Mouse (Mus musculus) forebrain, postnatal 0 days (tissue): ENCODE measurements around the gene Wdr37. TPM values are rescaled to one million over a fixed set of nuclear protein-coding genes. Genes with fewer than 3 reads are reported as not detected.
A peak's percentile ranks its signal among the peaks of the same experiment; 100 is the strongest.

Source experiments
- ATAC-seq: fragments of 200-750 bp; cut with Nextera tagmentation; 2 replicates; pipeline ENCODE4 v1.8.0; 2017; ENCODE audit warnings: mild to moderate bottlenecking, moderate library complexity
- DNase-seq: peaks from one replicate; pipeline ENCODE4 v3.0.0-alpha.2; 2015
- H3K27ac ChIP-seq: fragments of 300-500 bp; sonication (generic); 2 replicates; pipeline ENCODE4 v1.5.1; 2014; ENCODE audit warnings: low read depth, mild to moderate bottlenecking, antibody characterized with exemption, low read length, moderate library complexity, mixed read lengths
- H3K27me3 ChIP-seq: fragments of 300-500 bp; sonication (generic); 2 replicates; pipeline ENCODE4 v1.6.1; 2014; ENCODE audit warnings: mild to moderate bottlenecking, low read length, mixed read lengths; ENCODE audit not compliant: insufficient read depth
- H3K36me3 ChIP-seq: fragments of 300-500 bp; sonication (generic); 2 replicates; pipeline ENCODE4 v1.6.1; 2014; ENCODE audit warnings: mild to moderate bottlenecking, moderate library complexity; ENCODE audit not compliant: insufficient read depth
- H3K4me1 ChIP-seq: fragments of 300-500 bp; sonication (generic); 2 replicates; pipeline ENCODE4 v1.6.1; 2014; ENCODE audit warnings: antibody characterized with exemption; ENCODE audit not compliant: insufficient read depth
- H3K4me2 ChIP-seq: fragments of 300-500 bp; sonication (generic); 2 replicates; pipeline ENCODE4 v1.6.1; 2014; ENCODE audit warnings: low read depth, mild to moderate bottlenecking, moderate library complexity
- H3K4me3 ChIP-seq: fragments of 300-500 bp; sonication (generic); 2 replicates; pipeline ENCODE4 v1.5.1; 2014; ENCODE audit warnings: low read depth, low read length, mixed read lengths
- H3K9ac ChIP-seq: fragments of 300-500 bp; sonication (generic); 2 replicates; pipeline ENCODE4 v1.6.1; 2014; ENCODE audit warnings: mild to moderate bottlenecking
- H3K9me3 ChIP-seq: fragments of 300-500 bp; sonication (generic); 2 replicates; pipeline ENCODE4 v1.6.1; 2016; ENCODE audit warnings: low read length
- CTCF ChIP-seq: sonication (generic); IDR thresholded peaks from 2 replicates; pipeline ENCODE4 v1.5.1; 2016; ENCODE audit warnings: antibody characterized with exemption, control low read depth, low read depth
- WGBS: fragments of 180-500 bp; shearing (Covaris S2); extraction: QIAGEN DNeasy Blood & Tissue Kit; methylation state at CpG from one replicate; pipeline ENCODE4 v1.1.7; 2014; 5-methylcytosine and 5-hydroxymethylcytosine counted together
- polyA plus RNA-seq: library from polyadenylated mRNA; unstranded; fragments of >200 nt; fragmentation: Nextera tagmentation; extraction: Ambion mirVana; gene quantifications from 2 replicates; pipeline ENCODE4 v1.2.1, GENCODE M21; 2015
- total RNA-seq: library from RNA; depleted of rRNA; stranded (reverse); fragments of >200 nt; gene quantifications from 2 replicates; pipeline ENCODE4 v1.2.3, GENCODE M21; 2014

Gene Wdr37
- total and polyA plus RNA-seq, 2 experiments from 2014 or later, result 32.5 to 75.9 TPM

GRCm38 (mm10) chr13:8829784-8830183 lies 41.9 kb downstream of the Wdr37 start:
- no peak overlapping the region for H3K4me2 ChIP-seq
- no peak overlapping the region for H3K4me3 ChIP-seq
- H3K9me3 ChIP-seq, result no peaks in the 10 kb centered on the region
- peaks cover 26% of the 10 kb centered on the region for H3K36me3 ChIP-seq
- no peaks in the 10 kb centered on the region; the same call in 1 of the 2 replicates for H3K27me3 ChIP-seq
- H3K9ac ChIP-seq, result no peak overlapping the region
- peak; percentile 8 for DNase-seq
- WGBS, result 18% methylated on average over 5 of the region's 5 CpGs
- H3K27ac ChIP-seq, result no peak overlapping the region
- no peak for TF ChIP-seq CTCF
- peak; percentile 67 for ATAC-seq
- no peaks in the 10 kb centered on the region for H3K4me1 ChIP-seq

GRCm38 (mm10) chr13:8828946-8829345 lies 42.8 kb downstream of the Wdr37 start:
- H3K4me2 ChIP-seq, result no peak overlapping the region
- 92% methylated on average over 1 of the region's 1 CpGs for WGBS
- H3K9me3 ChIP-seq, result no peaks in the 10 kb centered on the region
- TF ChIP-seq CTCF, result no peak
- H3K4me3 ChIP-seq, result no peak overlapping the region
- ATAC-seq (no peak), DNase-seq (no peak)
- H3K4me1 ChIP-seq, result no peaks in the 10 kb centered on the region
- H3K27ac ChIP-seq, result no peak overlapping the region
- peaks cover 17% of the 10 kb centered on the region for H3K36me3 ChIP-seq
- H3K9ac ChIP-seq, result no peak overlapping the region
- H3K27me3 ChIP-seq, result no peaks in the 10 kb centered on the region; the same call in 1 of the 2 replicates

- DNase-seq (no peak), ATAC-seq (no peak)
- WGBS, result 67% methylated on average over 8 of the region's 8 CpGs
- no peak for TF ChIP-seq CTCF
- Histone ChIP-seq H3K27me3 (no peaks in the 10 kb centered on the region), H3K27ac (no peak overlapping the region), H3K9ac (no peak overlapping the region), H3K4me3 (no peak overlapping the region), H3K36me3 (peaks cover 20% of the 10 kb centered on the region), H3K9me3 (no peaks in the 10 kb centered on the region), H3K4me1 (no peaks in the 10 kb centered on the region), H3K4me2 (no peak overlapping the region)
Measured at GRCm38 (mm10) chr13:8823546-8823945, 48.2 kb downstream of the Wdr37 start.

GRCm38 (mm10) chr13:8823120-8823519 lies 48.6 kb downstream of the Wdr37 start:
- TF ChIP-seq CTCF, result no peak
- WGBS, result 46% methylated on average over 6 of the region's 6 CpGs
- Histone ChIP-seq H3K9ac (no peak overlapping the region), H3K9me3 (no peaks in the 10 kb centered on the region), H3K4me1 (no peaks in the 10 kb centered on the region), H3K4me2 (no peak overlapping the region), H3K36me3 (peaks cover 20% of the 10 kb centered on the region), H3K27me3 (no peaks in the 10 kb centered on the region), H3K27ac (no peak overlapping the region), H3K4me3 (no peak overlapping the region)
- ATAC-seq (no peak), DNase-seq (no peak)

GRCm38 (mm10) chr13:8822201-8822600 lies 49.5 kb downstream of the Wdr37 start:
- H3K4me1 ChIP-seq, result no peaks in the 10 kb centered on the region
- no peak overlapping the region for H3K27ac ChIP-seq
- no peaks in the 10 kb centered on the region for H3K27me3 ChIP-seq
- WGBS, result 91% methylated on average over 4 of the region's 4 CpGs
- H3K9me3 ChIP-seq, result no peaks in the 10 kb centered on the region
- H3K4me2 ChIP-seq, result no peak overlapping the region
- DNase-seq, result no peak
- no peak overlapping the region for H3K9ac ChIP-seq
- no peak for ATAC-seq
- TF ChIP-seq CTCF, result no peak
- no peak overlapping the region for H3K4me3 ChIP-seq
- H3K36me3 ChIP-seq, result peaks cover 26% of the 10 kb centered on the region

- ATAC-seq, result no peak
- DNase-seq, result no peak
- Histone ChIP-seq H3K27me3 (no peaks in the 10 kb centered on the region), H3K4me2 (no peak overlapping the region), H3K36me3 (peaks cover 10% of the 10 kb centered on the region), H3K27ac (no peak overlapping the region), H3K4me3 (no peak overlapping the region), H3K4me1 (no peaks in the 10 kb centered on the region), H3K9ac (no peak overlapping the region), H3K9me3 (no peaks in the 10 kb centered on the region)
- 95% methylated on average over 2 of the region's 2 CpGs for whole genome bisulfite sequencing
- TF ChIP-seq CTCF, result no peak
Measured at GRCm38 (mm10) chr13:8805931-8806330, 65.8 kb downstream of the Wdr37 start.

- Histone ChIP-seq H3K27ac (no peak overlapping the region), H3K4me3 (no peak overlapping the region), H3K4me2 (no peak overlapping the region), H3K9ac (no peak overlapping the region), H3K4me1 (no peaks in the 10 kb centered on the region), H3K36me3 (peaks cover 8% of the 10 kb centered on the region), H3K27me3 (no peaks in the 10 kb centered on the region), H3K9me3 (no peaks in the 10 kb centered on the region)
- WGBS, result 64% methylated on average over 6 of the region's 6 CpGs
- ATAC-seq (no peak; the same call in 1 of the 2 replicates), DNase-seq (peak; percentile 7)
- no peak for TF ChIP-seq CTCF
Measured at GRCm38 (mm10) chr13:8800576-8800975, 71.1 kb downstream of the Wdr37 start.
